Comparison of ENCODE assay signal across 25 mouse cellular contexts in the genomic region with DNA sequence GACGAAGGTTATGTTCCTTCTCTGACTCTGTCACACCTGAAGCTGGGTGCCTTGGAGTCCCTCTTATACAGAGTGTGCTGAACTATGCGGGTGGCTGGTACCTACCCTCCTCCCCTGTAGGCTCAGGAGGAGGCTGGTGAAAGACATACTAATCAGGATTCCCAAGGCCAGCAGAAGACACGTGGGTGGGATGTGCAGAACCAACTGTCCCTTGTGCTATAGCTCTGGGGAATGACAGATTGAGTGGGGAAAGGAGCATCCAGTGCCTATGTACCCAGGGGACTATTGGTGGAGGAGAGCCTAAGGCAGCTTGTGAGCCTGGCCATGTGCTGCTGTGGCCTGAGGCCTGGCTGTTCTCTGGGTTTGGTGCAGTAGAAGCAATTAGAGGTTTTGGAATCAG. TPM values are rescaled to one million over a fixed set of nuclear protein-coding genes. Genes with fewer than 3 reads are reported as not detected.
DNase-seq lines count a peak whose midpoint lies in the region; ATAC-seq and TF ChIP-seq lines count a peak whose summit lies in the region.
"Had no signal": no experiment of that assay in that cellular context is flagged by ENCODE, and none has a peak within 500 bp of the region (broad histone marks: within the 10 kb centered on the region; RNA-seq: fewer than 3 reads in every experiment).

No protein-coding gene starts in this region.

- H3K4me1 ChIP-seq in liver, embryonic 11.5 days (replicated peaks; ENCODE audit: control insufficient read depth, insufficient read depth, low read length) = no peaks in the 10 kb centered on the region
- no peaks in the 10 kb centered on the region; the same call in none of the 2 replicates for H3K4me1 ChIP-seq in liver, postnatal 0 days (ENCODE audit: insufficient read depth)
- no peaks in the 10 kb centered on the region; the same call in 1 of the 2 replicates for H3K4me1 ChIP-seq in liver, embryonic 16.5 days (ENCODE audit: control insufficient read depth, low read depth, low read length)
- H3K4me1 ChIP-seq: limb, embryonic 15.5 days; megakaryocyte, embryonic 14.5 days had no signal

- no peaks in the 10 kb centered on the region for H3K9me3 ChIP-seq in liver, embryonic 11.5 days (ENCODE audit: control insufficient read depth, low read length)
- no peaks in the 10 kb centered on the region for H3K9me3 ChIP-seq in liver, postnatal 0 days (ENCODE audit: low read length)
- no peaks in the 10 kb centered on the region for H3K9me3 ChIP-seq in liver, embryonic 16.5 days (replicated peaks; ENCODE audit: control insufficient read depth, low read length)
- H3K9me3 ChIP-seq: hindbrain, embryonic 10.5 days; limb, embryonic 15.5 days had no signal

- no peaks in the 10 kb centered on the region for H3K27me3 ChIP-seq in liver, embryonic 11.5 days (replicated peaks; ENCODE audit: control insufficient read depth, insufficient read depth, low read length)
- H3K27me3 ChIP-seq in liver, postnatal 0 days (ENCODE audit: insufficient read depth, low read length) = no peaks in the 10 kb centered on the region
- no peaks in the 10 kb centered on the region for H3K27me3 ChIP-seq in liver, embryonic 16.5 days (ENCODE audit: control insufficient read depth, insufficient read depth, low read depth, low read length)
- H3K27me3 ChIP-seq: limb, embryonic 15.5 days; megakaryocyte, embryonic 14.5 days had no signal

- peak; percentile 4; the same call in 1 of the 2 replicates for ATAC-seq in liver, embryonic 11.5 days (replicated peaks; ENCODE audit: low FRiP score)
- ATAC-seq in liver, postnatal 0 days = no peak
- ATAC-seq in liver, embryonic 16.5 days (ENCODE audit: low read depth) = no peak
- ATAC-seq: forebrain, embryonic 14.5 days; midbrain, embryonic 16.5 days had no signal

- TF ChIP-seq EP300 in liver, postnatal 0 days (IDR thresholded peaks at IDR 0.05; ENCODE audit: low read depth) = no peak

- no peak for DNase-seq in liver, embryonic 11.5 days (ENCODE audit: low spot score)
- no peak for DNase-seq in liver, postnatal 0 days
- DNase-seq in frontal cortex, postnatal 36 days (ENCODE audit: low spot score in 2 of 2) = peak; percentile 53 to 54
- peak; percentile 78 for DNase-seq in layer of hippocampus, adult 9-11 months
- DNase-seq in heart, adult 8-10 months (ENCODE audit: low spot score) = no peak
- no peak for DNase-seq in kidney, adult 11 months
- DNase-seq: adrenal gland, postnatal 25 days; cerebellum, adult 2 months; heart, adult 2 months; lung, postnatal 10 days; thymus, adult 2 months had no signal

- 43% methylated on average over 3 of the region's 3 CpGs for WGBS in liver, embryonic 11.5 days
- 50% methylated on average over 3 of the region's 3 CpGs for WGBS in liver, postnatal 0 days (ENCODE audit: insufficient replicate concordance)
- WGBS in liver, embryonic 16.5 days (ENCODE audit: insufficient replicate concordance) = 46% methylated on average over 3 of the region's 3 CpGs

- no peak for TF ChIP-seq CTCF in liver, postnatal 0 days (IDR thresholded peaks at IDR 0.05; ENCODE audit: low read depth)

- no peak overlapping the region for H3K4me2 ChIP-seq in liver, embryonic 11.5 days
- H3K4me2 ChIP-seq in liver, postnatal 0 days (ENCODE audit: low read depth, low read length) = no peak overlapping the region
- no peak overlapping the region for H3K4me2 ChIP-seq in liver, embryonic 16.5 days (ENCODE audit: low read depth, low read length)
- H3K4me2 ChIP-seq: limb, embryonic 15.5 days had no signal

- H3K36me3 ChIP-seq in liver, embryonic 11.5 days (ENCODE audit: control insufficient read depth, insufficient read depth, low read length) = no peaks in the 10 kb centered on the region
- H3K36me3 ChIP-seq in liver, postnatal 0 days (replicated peaks; ENCODE audit: insufficient read depth, low read length) = no peaks in the 10 kb centered on the region
- no peaks in the 10 kb centered on the region for H3K36me3 ChIP-seq in liver, embryonic 16.5 days (ENCODE audit: control insufficient read depth, insufficient read depth)
- H3K36me3 ChIP-seq: hindbrain, embryonic 10.5 days; limb, embryonic 15.5 days had no signal

- no peak overlapping the region for H3K9ac ChIP-seq in liver, embryonic 11.5 days (ENCODE audit: low read depth, low read length)
- no peak overlapping the region for H3K9ac ChIP-seq in liver, postnatal 0 days (replicated peaks)
- no peak overlapping the region for H3K9ac ChIP-seq in liver, embryonic 16.5 days (ENCODE audit: low read depth, low read length)
- H3K9ac ChIP-seq: limb, embryonic 15.5 days had no signal

- H3K27ac ChIP-seq in liver, embryonic 11.5 days (ENCODE audit: low read depth, low read length) = peak overlapping the region; percentile 41; the same call in 1 of the 2 replicates
- H3K27ac ChIP-seq in liver, postnatal 0 days (ENCODE audit: low read depth) = no peak overlapping the region
- H3K27ac ChIP-seq in liver, embryonic 16.5 days (ENCODE audit: low read length) = peak overlapping the region; percentile 41
- H3K27ac ChIP-seq: heart, adult 2 months; hindbrain, embryonic 10.5 days; kidney, postnatal 0 days; limb, embryonic 15.5 days had no signal

- H3K4me3 ChIP-seq in liver, embryonic 11.5 days (ENCODE audit: low read depth, low read length) = no peak overlapping the region
- H3K4me3 ChIP-seq in liver, postnatal 0 days (ENCODE audit: low read depth, low read length) = no peak overlapping the region
- H3K4me3 ChIP-seq in liver, embryonic 16.5 days (ENCODE audit: low read depth, low read length) = no peak overlapping the region
- H3K4me3 ChIP-seq: erythroblast, embryonic 14.5 days; heart, adult 2 months; hindbrain, embryonic 10.5 days; limb, embryonic 15.5 days; megakaryocyte, embryonic 14.5 days had no signal

RNA-seq across cellular contexts. Expression of gene Serpina1f, which starts 9.3 kb away (rescaled TPM):
- polyA plus RNA-seq in liver, embryonic 11.5 days (2014; fragmentation: Nextera tagmentation; extraction: Ambion mirVana) = 0.16 and 0.17 TPM in 2 replicates
- not detected in 2 replicates for polyA plus RNA-seq in liver, postnatal 0 days (2015; fragmentation: Nextera tagmentation; extraction: Ambion mirVana)
- 0.06 TPM in 2 replicates for polyA plus RNA-seq in liver, embryonic 16.5 days (2015; fragmentation: Nextera tagmentation; extraction: Ambion mirVana)
- not detected for total RNA-seq in heart, adult 8-10 months (2022)
- total RNA-seq: adrenal gland, postnatal 25 days; gastrocnemius, adult 8-10 months; heart, adult 2 months; layer of hippocampus, postnatal 25 days had no signal
- polyA plus RNA-seq: C2C12; cerebellum, adult 2 months; embryonic facial prominence, embryonic 11.5 days; erythroblast, embryonic 14.5 days; forebrain, embryonic 14.5 days; heart, adult 2 months; heart, embryonic 16.5 days; hindbrain, embryonic 10.5 days; limb, embryonic 15.5 days; midbrain, embryonic 16.5 days; urinary bladder, adult 2 months had no signal

RNA-seq across cellular contexts. Expression of gene Serpina16, which starts 10.1 kb away (rescaled TPM):
- not detected in 2 replicates for polyA plus RNA-seq in liver, embryonic 11.5 days (2014; fragmentation: Nextera tagmentation; extraction: Ambion mirVana)
- not detected in 2 replicates for polyA plus RNA-seq in liver, postnatal 0 days (2015; fragmentation: Nextera tagmentation; extraction: Ambion mirVana)
- polyA plus RNA-seq in liver, embryonic 16.5 days (2015; fragmentation: Nextera tagmentation; extraction: Ambion mirVana) = 0.07 and 0.12 TPM in 2 replicates
- not detected for total RNA-seq in heart, adult 8-10 months (2022)
- total RNA-seq: adrenal gland, postnatal 25 days; gastrocnemius, adult 8-10 months; heart, adult 2 months; layer of hippocampus, postnatal 25 days had no signal
- polyA plus RNA-seq: C2C12; cerebellum, adult 2 months; embryonic facial prominence, embryonic 11.5 days; erythroblast, embryonic 14.5 days; forebrain, embryonic 14.5 days; heart, adult 2 months; heart, embryonic 16.5 days; hindbrain, embryonic 10.5 days; kidney, postnatal 0 days; limb, embryonic 15.5 days; midbrain, embryonic 16.5 days; thymus, adult 2 months; urinary bladder, adult 2 months had no signal

RNA-seq across cellular contexts. Expression of gene Serpina6, which starts 29.0 kb away (rescaled TPM):
- polyA plus RNA-seq in liver, embryonic 11.5 days (2014; fragmentation: Nextera tagmentation; extraction: Ambion mirVana) = 847 and 933 TPM in 2 replicates
- polyA plus RNA-seq in liver, postnatal 0 days (2015; fragmentation: Nextera tagmentation; extraction: Ambion mirVana) = 5.8 and 10.0 TPM in 2 replicates
- 1,299 and 1,398 TPM in 2 replicates for polyA plus RNA-seq in liver, embryonic 16.5 days (2015; fragmentation: Nextera tagmentation; extraction: Ambion mirVana)
- total RNA-seq in heart, adult 8-10 months (2022) = not detected
- total RNA-seq: gastrocnemius, adult 8-10 months; heart, adult 2 months; layer of hippocampus, postnatal 25 days had no signal
- polyA plus RNA-seq: cerebellum, adult 2 months; forebrain, embryonic 14.5 days; heart, adult 2 months; hindbrain, embryonic 10.5 days; midbrain, embryonic 16.5 days; thymus, adult 2 months; urinary bladder, adult 2 months had no signal

RNA-seq across cellular contexts. Expression of gene Serpina10, which starts 54.8 kb away (rescaled TPM):
- polyA plus RNA-seq in liver, embryonic 11.5 days (2014; fragmentation: Nextera tagmentation; extraction: Ambion mirVana) = 21.2 and 21.8 TPM in 2 replicates
- polyA plus RNA-seq in liver, postnatal 0 days (2015; fragmentation: Nextera tagmentation; extraction: Ambion mirVana) = 46.3 and 47.6 TPM in 2 replicates
- polyA plus RNA-seq in liver, embryonic 16.5 days (2015; fragmentation: Nextera tagmentation; extraction: Ambion mirVana) = 47.0 and 51.0 TPM in 2 replicates
- total RNA-seq in heart, adult 8-10 months (2022) = not detected
- total RNA-seq: gastrocnemius, adult 8-10 months; heart, adult 2 months; layer of hippocampus, postnatal 25 days had no signal
- polyA plus RNA-seq: C2C12; cerebellum, adult 2 months; erythroblast, embryonic 14.5 days; heart, adult 2 months; heart, embryonic 16.5 days; hindbrain, embryonic 10.5 days; midbrain, embryonic 16.5 days; urinary bladder, adult 2 months had no signal

Comparison
In these comparisons a context has a peak if more than half of its experiments do, and no peak if none do; other contexts are left out.
1. RNA of gene Serpina6, which starts 29.0 kb away (polyA plus RNA-seq): 1,299 to 1,398 TPM in liver, embryonic 16.5 days and 847 to 933 TPM in liver, embryonic 11.5 days; 5.8 to 10.0 TPM in liver, postnatal 0 days; every median in the first group is over 10 times any median in the second.
2. DNase-seq: peak in frontal cortex, postnatal 36 days (2 of 2) and layer of hippocampus, adult 9-11 months (single experiment); none in liver, embryonic 11.5 days (single experiment), liver, postnatal 0 days (single experiment), heart, adult 8-10 months (single experiment) and kidney, adult 11 months (single experiment).